Mouse (Mus musculus): ENCODE data around the gene Lgi4. TPM values are rescaled to one million over a fixed set of nuclear protein-coding genes. Genes with fewer than 3 reads are reported as not detected.

Lgi4 gene
- polyA plus RNA-seq, 1 experiment from 2014 or later, result 0.20 TPM

DNA sequence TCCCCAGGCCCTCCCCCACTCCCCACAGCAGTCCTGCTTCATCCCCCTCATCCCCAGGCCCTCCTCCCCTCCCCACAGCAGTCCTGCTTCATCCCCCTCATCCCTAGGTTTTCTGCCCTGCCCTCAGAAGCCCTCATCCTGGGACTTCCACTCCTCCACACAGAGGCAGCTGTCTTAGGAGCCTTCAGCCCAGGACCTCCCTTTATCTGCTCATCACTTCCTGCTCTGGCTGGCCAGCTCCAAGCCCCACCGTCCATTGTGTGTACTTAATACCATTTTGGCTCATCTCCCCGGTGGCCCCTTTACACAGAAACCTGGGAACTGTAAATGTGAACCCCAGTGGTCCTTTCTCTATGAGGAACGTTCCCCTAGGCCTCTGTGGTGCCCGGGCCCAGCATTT is 52.9 kb downstream of the Lgi4 start:
- Histone ChIP-seq H3K4me2 (replicated peaks) (no peak overlapping the region), H3K36me3 (no peaks in the 10 kb centered on the region), H3K27ac (replicated peaks) (no peak overlapping the region), H3K4me3 (no peak overlapping the region), H3K9me3 (no peaks in the 10 kb centered on the region), H3K4me1 (no peaks in the 10 kb centered on the region), H3K27me3 (no peaks in the 10 kb centered on the region), H3K9ac (replicated peaks) (no peak overlapping the region)
- 13% methylated on average over 4 of the region's 4 CpGs for WGBS
- ATAC-seq (replicated peaks), result no peak

DNA sequence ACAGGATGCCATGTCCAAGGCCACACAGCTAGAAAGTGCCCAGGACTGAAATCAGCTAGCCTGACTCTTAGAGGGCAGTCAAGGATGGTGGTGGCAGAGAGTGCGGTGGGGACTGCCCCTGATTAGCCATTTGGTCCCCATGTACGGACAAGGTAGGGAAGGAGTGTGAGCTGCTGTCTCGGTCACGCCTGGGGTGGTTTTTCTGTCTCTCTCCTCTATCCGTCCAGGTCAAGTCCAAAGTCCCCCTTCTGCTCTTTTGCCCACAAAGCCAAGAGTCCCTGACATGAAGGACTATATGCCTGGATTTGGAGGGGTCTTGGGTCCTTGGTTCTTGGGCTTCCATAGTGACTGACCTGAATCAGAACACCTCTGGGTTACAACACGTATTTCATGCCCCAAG is 54.7 kb downstream of the Lgi4 start:
- Histone ChIP-seq H3K36me3 (no peaks in the 10 kb centered on the region), H3K27me3 (no peaks in the 10 kb centered on the region), H3K4me3 (no peak overlapping the region), H3K9ac (replicated peaks) (no peak overlapping the region), H3K27ac (replicated peaks) (no peak overlapping the region), H3K4me1 (no peaks in the 10 kb centered on the region), H3K4me2 (replicated peaks) (no peak overlapping the region), H3K9me3 (no peaks in the 10 kb centered on the region)
- WGBS, result 86% methylated on average over 6 of the region's 6 CpGs
- no peak for ATAC-seq (replicated peaks)

DNA sequence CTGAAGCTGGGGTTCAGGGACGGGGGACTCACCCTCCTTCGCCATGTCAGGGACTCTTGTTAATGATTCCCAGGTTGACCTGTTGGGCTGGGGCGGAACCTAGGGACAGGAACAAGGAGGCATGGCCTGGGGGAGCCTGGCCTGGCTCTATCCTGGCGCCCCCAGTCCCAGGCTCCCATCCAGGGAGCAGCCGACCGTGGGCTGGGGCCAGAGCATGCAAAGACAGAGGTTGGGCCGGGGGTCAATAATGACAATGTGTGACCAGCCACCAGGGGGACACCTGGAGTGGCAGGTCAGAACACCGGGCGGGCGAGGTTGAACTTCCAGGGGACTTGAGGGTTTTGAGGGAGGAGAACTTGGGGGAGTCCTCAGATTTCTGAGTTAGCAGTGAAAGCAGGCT is 55.5 kb downstream of the Lgi4 start:
- no peak overlapping the region for H3K27ac ChIP-seq (replicated peaks)
- WGBS, result 48% methylated on average over 10 of the region's 10 CpGs
- H3K4me2 ChIP-seq (replicated peaks), result no peak overlapping the region
- H3K4me1 ChIP-seq, result no peaks in the 10 kb centered on the region
- no peaks in the 10 kb centered on the region for H3K36me3 ChIP-seq
- no peaks in the 10 kb centered on the region for H3K27me3 ChIP-seq
- ATAC-seq (replicated peaks), result no peak
- no peaks in the 10 kb centered on the region for H3K9me3 ChIP-seq
- no peak overlapping the region for H3K9ac ChIP-seq (replicated peaks)
- no peak overlapping the region for H3K4me3 ChIP-seq

GRCm38 (mm10) chr7:31115182-31115581 is 56.0 kb downstream of the Lgi4 start, which contains the start of gene Hpn:
Hpn (minus strand) TSS chr7:31115290.
- ATAC-seq (replicated peaks), result no peak
- Histone ChIP-seq H3K4me3 (no peak within 1 kb of the TSS), H3K27me3 (no peaks in the 10 kb centered on the region), H3K36me3 (no peaks in the 10 kb centered on the region), H3K4me1 (no peaks in the 10 kb centered on the region), H3K4me2 (replicated peaks) (no peak within 1 kb of the TSS), H3K9me3 (no peaks in the 10 kb centered on the region), H3K27ac (replicated peaks) (no peak within 1 kb of the TSS), H3K9ac (replicated peaks) (no peak within 1 kb of the TSS)
- WGBS, result 26% methylated on average over 13 of the region's 15 CpGs

GRCm38 (mm10) chr7:31115587-31116043 is 56.5 kb downstream of the Lgi4 start:
- H3K4me3 ChIP-seq, result no peak overlapping the region
- H3K9me3 ChIP-seq, result no peaks in the 10 kb centered on the region
- no peak overlapping the region for H3K27ac ChIP-seq (replicated peaks)
- H3K4me2 ChIP-seq (replicated peaks), result no peak overlapping the region
- no peaks in the 10 kb centered on the region for H3K4me1 ChIP-seq
- 41% methylated on average over 17 of the region's 17 CpGs for WGBS
- no peaks in the 10 kb centered on the region for H3K36me3 ChIP-seq
- ATAC-seq (replicated peaks), result no peak
- H3K27me3 ChIP-seq, result no peaks in the 10 kb centered on the region
- H3K9ac ChIP-seq (replicated peaks), result no peak overlapping the region

GRCm38 (mm10) chr7:31116721-31117145 is 57.6 kb downstream of the Lgi4 start:
- Histone ChIP-seq H3K27me3 (no peaks in the 10 kb centered on the region), H3K9ac (replicated peaks) (no peak overlapping the region), H3K27ac (replicated peaks) (no peak overlapping the region), H3K9me3 (no peaks in the 10 kb centered on the region), H3K4me1 (no peaks in the 10 kb centered on the region), H3K4me2 (replicated peaks) (no peak overlapping the region), H3K36me3 (no peaks in the 10 kb centered on the region), H3K4me3 (no peak overlapping the region)
- peak; percentile 24; the same call in 1 of the 2 replicates for ATAC-seq (replicated peaks)
- 53% methylated on average over 16 of the region's 16 CpGs for WGBS

GRCm38 (mm10) chr7:31117465-31117864 is 58.3 kb downstream of the Lgi4 start:
- no peak for ATAC-seq (replicated peaks)
- H3K9me3 ChIP-seq, result no peaks in the 10 kb centered on the region
- no peaks in the 10 kb centered on the region for H3K36me3 ChIP-seq
- no peaks in the 10 kb centered on the region for H3K4me1 ChIP-seq
- no peak overlapping the region for H3K27ac ChIP-seq (replicated peaks)
- no peak overlapping the region for H3K4me2 ChIP-seq (replicated peaks)
- H3K4me3 ChIP-seq, result no peak overlapping the region
- H3K9ac ChIP-seq (replicated peaks), result no peak overlapping the region
- WGBS, result 83% methylated on average over 11 of the region's 11 CpGs
- no peaks in the 10 kb centered on the region for H3K27me3 ChIP-seq

- H3K36me3 ChIP-seq, result no peaks in the 10 kb centered on the region
- H3K9me3 ChIP-seq, result no peaks in the 10 kb centered on the region
- no peak overlapping the region for H3K4me3 ChIP-seq
- H3K27me3 ChIP-seq, result no peaks in the 10 kb centered on the region
- H3K27ac ChIP-seq (replicated peaks), result no peak overlapping the region
- no peak overlapping the region for H3K9ac ChIP-seq (replicated peaks)
- ATAC-seq (replicated peaks), result no peak
- no peaks in the 10 kb centered on the region for H3K4me1 ChIP-seq
- WGBS, result 71% methylated on average over 7 of the region's 7 CpGs
- H3K4me2 ChIP-seq (replicated peaks), result no peak overlapping the region
These were observed 59.3 kb downstream of the Lgi4 start for GRCm38 (mm10) chr7:31118486-31118885.

DNA sequence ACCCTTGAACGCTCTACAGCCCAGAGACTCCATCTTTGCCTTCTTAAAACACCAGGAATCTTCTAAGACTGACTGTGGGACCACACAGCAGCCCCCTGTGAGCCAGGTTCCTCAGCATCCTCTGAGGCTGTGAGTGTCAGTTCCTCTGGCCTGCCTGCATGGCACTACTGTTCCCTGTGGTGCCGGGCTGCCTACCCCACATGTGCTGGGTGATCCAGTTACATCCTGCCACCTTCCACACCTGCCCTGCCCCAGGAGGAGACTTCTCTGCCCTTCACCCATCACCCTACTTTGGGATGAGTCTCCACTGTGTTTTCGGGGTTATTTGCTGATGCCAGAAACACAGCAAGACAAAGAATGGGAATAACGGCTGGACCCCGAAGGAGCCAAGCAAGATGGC is 60.4 kb downstream of the Lgi4 start:
- Histone ChIP-seq H3K27me3 (0 out of 2 replicates have a peak, but pooled peaks cover under 1% of the 10 kb centered on the region), H3K4me3 (no peak overlapping the region), H3K36me3 (no peaks in the 10 kb centered on the region), H3K9ac (replicated peaks) (no peak overlapping the region), H3K4me2 (replicated peaks) (no peak overlapping the region), H3K9me3 (no peaks in the 10 kb centered on the region), H3K27ac (replicated peaks) (no peak overlapping the region), H3K4me1 (no peaks in the 10 kb centered on the region)
- no peak for ATAC-seq (replicated peaks)
- 88% methylated on average over 5 of the region's 5 CpGs for WGBS

Small RNA genes lying within 50 kb of the gene (microRNA-seq; reads per million reads assigned to microRNA genes)
- gene Mir7050, result not detected

Other genes with a start within 250 kb of the Lgi4 start
- gene Ffar2, start 235.6 kb upstream of the Lgi4 start, polyA plus RNA-seq (2015; fragmentation: Nextera tagmentation; extraction: Ambion mirVana), result 0.17 and 0.24 TPM in 2 replicates
- not detected in 2 replicates for gene Ffar3, start 203.2 kb upstream of the Lgi4 start, polyA plus RNA-seq (2015; fragmentation: Nextera tagmentation; extraction: Ambion mirVana)
- gene Ffar1, start 197.8 kb upstream of the Lgi4 start, polyA plus RNA-seq (2015; fragmentation: Nextera tagmentation; extraction: Ambion mirVana), result not detected in 2 replicates
- gene Cd22, start 179.0 kb upstream of the Lgi4 start, polyA plus RNA-seq (2015; fragmentation: Nextera tagmentation; extraction: Ambion mirVana), result not detected in 2 replicates
- gene Mag, start 144.5 kb upstream of the Lgi4 start, polyA plus RNA-seq (2015; fragmentation: Nextera tagmentation; extraction: Ambion mirVana), result 0.77 and 1.0 TPM in 2 replicates
- gene Hamp2, start 134.7 kb upstream of the Lgi4 start, polyA plus RNA-seq (2015; fragmentation: Nextera tagmentation; extraction: Ambion mirVana), result not detected in 2 replicates
- gene Hamp, start 115.3 kb upstream of the Lgi4 start, polyA plus RNA-seq (2015; fragmentation: Nextera tagmentation; extraction: Ambion mirVana), result not detected in 2 replicates
- gene Usf2, start 102.5 kb upstream of the Lgi4 start, polyA plus RNA-seq (2015; fragmentation: Nextera tagmentation; extraction: Ambion mirVana), result 24.8 and 28.9 TPM in 2 replicates
- gene Lsr, start 85.9 kb upstream of the Lgi4 start, polyA plus RNA-seq (2015; fragmentation: Nextera tagmentation; extraction: Ambion mirVana), result 16.0 and 20.0 TPM in 2 replicates
- gene Fam187b, start 85.6 kb upstream of the Lgi4 start, polyA plus RNA-seq (2015; fragmentation: Nextera tagmentation; extraction: Ambion mirVana), result 0.34 and 0.62 TPM in 2 replicates
- 13.4 and 14.7 TPM in 2 replicates for gene Fxyd5, start 16.9 kb upstream of the Lgi4 start, polyA plus RNA-seq (2015; fragmentation: Nextera tagmentation; extraction: Ambion mirVana)
- 49.2 and 60.4 TPM in 2 replicates for gene Fxyd7, start 7.9 kb upstream of the Lgi4 start, polyA plus RNA-seq (2015; fragmentation: Nextera tagmentation; extraction: Ambion mirVana)
- gene Fxyd1, start 2.1 kb upstream of the Lgi4 start, polyA plus RNA-seq (2015; fragmentation: Nextera tagmentation; extraction: Ambion mirVana), result 8.2 and 14.7 TPM in 2 replicates
- gene Fxyd3, start 17.4 kb downstream of the Lgi4 start, polyA plus RNA-seq (2015; fragmentation: Nextera tagmentation; extraction: Ambion mirVana), result not detected in 2 replicates
- 0.36 TPM in 1 of 2 replicates, not detected in the other for gene Hpn, start 55.9 kb downstream of the Lgi4 start, polyA plus RNA-seq (2015; fragmentation: Nextera tagmentation; extraction: Ambion mirVana)
- gene Scn1b, start 67.7 kb downstream of the Lgi4 start, polyA plus RNA-seq (2015; fragmentation: Nextera tagmentation; extraction: Ambion mirVana), result 4.3 and 4.4 TPM in 2 replicates
- 246 TPM in 2 replicates for gene Gramd1a, start 96.6 kb downstream of the Lgi4 start, polyA plus RNA-seq (2015; fragmentation: Nextera tagmentation; extraction: Ambion mirVana)
- not detected in 2 replicates for gene Scgb2b2, start 231.2 kb downstream of the Lgi4 start, polyA plus RNA-seq (2015; fragmentation: Nextera tagmentation; extraction: Ambion mirVana)
- gene Scgb1b2, start 232.5 kb downstream of the Lgi4 start, polyA plus RNA-seq (2015; fragmentation: Nextera tagmentation; extraction: Ambion mirVana), result not detected in 2 replicates